Mouse (Mus musculus) midbrain, embryonic 10.5 days (tissue): Measurements from ENCODE around the gene Camta1. TPM values are rescaled to one million over a fixed set of nuclear protein-coding genes. Genes with fewer than 3 reads are reported as not detected.

Experiments
- DNase-seq: peaks from one replicate; pipeline ENCODE4 v3.0.0-alpha.2; 2017; ENCODE audit warnings: low spot score
- H3K27ac ChIP-seq: fragments of 300-500 bp; sonication (generic); replicated peaks from 2 replicates; pipeline ENCODE4 v1.5.1; 2016; ENCODE audit warnings: mild to moderate bottlenecking
- H3K27me3 ChIP-seq: fragments of 300-500 bp; sonication (generic); 2 replicates; pipeline ENCODE4 v1.6.1; 2016; ENCODE audit warnings: low read depth, mild to moderate bottlenecking; ENCODE audit not compliant: poor library complexity, severe bottlenecking
- H3K36me3 ChIP-seq: fragments of 300-500 bp; sonication (generic); 2 replicates; pipeline ENCODE4 v1.6.1; 2016; ENCODE audit warnings: mild to moderate bottlenecking, moderate library complexity
- H3K4me1 ChIP-seq: fragments of 300-500 bp; sonication (generic); 2 replicates; pipeline ENCODE4 v1.6.1; 2016
- H3K4me3 ChIP-seq: fragments of 300-500 bp; sonication (generic); 2 replicates; pipeline ENCODE4 v1.5.1; 2016; ENCODE audit warnings: mild to moderate bottlenecking, moderate library complexity
- H3K9me3 ChIP-seq: fragments of 300-500 bp; sonication (generic); replicated peaks from 2 replicates; pipeline ENCODE4 v1.6.1; 2016; ENCODE audit warnings: mild to moderate bottlenecking
- WGBS: fragments of 180-500 bp; shearing (Covaris S2); methylation state at CpG from one replicate; pipeline ENCODE4 v1.1.7; 2016; 5-methylcytosine and 5-hydroxymethylcytosine counted together
- polyA plus RNA-seq: library from polyadenylated mRNA; unstranded; fragments of >200 nt; fragmentation: Nextera tagmentation; extraction: Ambion mirVana; gene quantifications from 2 replicates; pipeline ENCODE4 v1.2.1, GENCODE M21; 2016

The Camta1 gene
- polyA plus RNA-seq, 1 experiment from 2014 or later = 137 TPM

DNA sequence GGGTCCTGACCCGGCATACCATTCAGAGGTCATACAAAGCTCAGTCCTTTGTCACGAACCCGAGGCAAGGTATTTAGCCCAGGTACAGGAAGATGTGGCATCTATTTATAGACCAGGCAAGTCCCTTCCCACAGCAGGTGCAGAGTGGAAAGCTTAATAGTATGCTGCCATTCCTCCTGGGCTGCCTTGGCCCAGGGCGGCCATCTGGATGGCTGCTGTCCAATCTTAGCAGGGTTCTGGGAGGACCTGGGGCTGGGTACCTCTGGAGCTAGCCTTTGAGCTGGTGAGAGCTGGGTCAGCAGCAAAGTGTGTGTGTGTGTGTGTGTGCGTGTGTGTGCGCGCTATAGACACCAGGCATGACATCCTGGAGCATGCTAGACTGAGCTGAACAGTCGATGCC is 726.2 kb downstream of the Camta1 start:
- Histone ChIP-seq H3K27me3 (peaks cover 70% of the 10 kb centered on the region), H3K4me3 (no peak overlapping the region), H3K9me3 (no peaks in the 10 kb centered on the region), H3K36me3 (no peaks in the 10 kb centered on the region), H3K27ac (no peak overlapping the region), H3K4me1 (peaks cover 42% of the 10 kb centered on the region)
- WGBS = 86% methylated on average over 8 of the region's 8 CpGs
- DNase-seq = no peak

- peaks cover 65% of the 10 kb centered on the region for H3K27me3 ChIP-seq
- no peak overlapping the region for H3K4me3 ChIP-seq
- peaks cover 42% of the 10 kb centered on the region for H3K4me1 ChIP-seq
- H3K36me3 ChIP-seq = no peaks in the 10 kb centered on the region
- peak overlapping the region; percentile 6; the same call in 1 of the 2 replicates for H3K27ac ChIP-seq
- DNase-seq = no peak
- 70% methylated on average over 4 of the region's 4 CpGs for WGBS
- H3K9me3 ChIP-seq = no peaks in the 10 kb centered on the region
Observed at GRCm38 (mm10) chr4:151133760-151134159, 727.9 kb downstream of the Camta1 start.

- H3K4me1 ChIP-seq = peaks cover 42% of the 10 kb centered on the region
- no peak overlapping the region for H3K27ac ChIP-seq
- H3K27me3 ChIP-seq = peaks cover 56% of the 10 kb centered on the region
- WGBS = 80% methylated on average over 9 of the region's 9 CpGs
- H3K9me3 ChIP-seq = no peaks in the 10 kb centered on the region
- no peak overlapping the region for H3K4me3 ChIP-seq
- no peaks in the 10 kb centered on the region for H3K36me3 ChIP-seq
- no peak for DNase-seq
Observed at GRCm38 (mm10) chr4:151132493-151132892, 729.2 kb downstream of the Camta1 start.

GRCm38 (mm10) chr4:151130756-151131490 is 730.8 kb downstream of the Camta1 start:
- Histone ChIP-seq H3K4me1 (peaks cover 56% of the 10 kb centered on the region), H3K27ac (peak overlapping the region; percentile 70), H3K36me3 (peaks cover 13% of the 10 kb centered on the region), H3K9me3 (no peaks in the 10 kb centered on the region), H3K27me3 (peaks cover 47% of the 10 kb centered on the region), H3K4me3 (no peak overlapping the region)
- 69% methylated on average over 9 of the region's 9 CpGs for WGBS
- no peak for DNase-seq

GRCm38 (mm10) chr4:151129725-151130557 is 731.7 kb downstream of the Camta1 start:
- Histone ChIP-seq H3K4me1 (peaks cover 56% of the 10 kb centered on the region), H3K9me3 (no peaks in the 10 kb centered on the region), H3K27me3 (peaks cover 42% of the 10 kb centered on the region), H3K27ac (peak overlapping the region; percentile 100), H3K36me3 (peaks cover 23% of the 10 kb centered on the region), H3K4me3 (peak overlapping the region; percentile 76)
- DNase-seq = no peak
- WGBS = 76% methylated on average over 16 of the region's 16 CpGs

DNA sequence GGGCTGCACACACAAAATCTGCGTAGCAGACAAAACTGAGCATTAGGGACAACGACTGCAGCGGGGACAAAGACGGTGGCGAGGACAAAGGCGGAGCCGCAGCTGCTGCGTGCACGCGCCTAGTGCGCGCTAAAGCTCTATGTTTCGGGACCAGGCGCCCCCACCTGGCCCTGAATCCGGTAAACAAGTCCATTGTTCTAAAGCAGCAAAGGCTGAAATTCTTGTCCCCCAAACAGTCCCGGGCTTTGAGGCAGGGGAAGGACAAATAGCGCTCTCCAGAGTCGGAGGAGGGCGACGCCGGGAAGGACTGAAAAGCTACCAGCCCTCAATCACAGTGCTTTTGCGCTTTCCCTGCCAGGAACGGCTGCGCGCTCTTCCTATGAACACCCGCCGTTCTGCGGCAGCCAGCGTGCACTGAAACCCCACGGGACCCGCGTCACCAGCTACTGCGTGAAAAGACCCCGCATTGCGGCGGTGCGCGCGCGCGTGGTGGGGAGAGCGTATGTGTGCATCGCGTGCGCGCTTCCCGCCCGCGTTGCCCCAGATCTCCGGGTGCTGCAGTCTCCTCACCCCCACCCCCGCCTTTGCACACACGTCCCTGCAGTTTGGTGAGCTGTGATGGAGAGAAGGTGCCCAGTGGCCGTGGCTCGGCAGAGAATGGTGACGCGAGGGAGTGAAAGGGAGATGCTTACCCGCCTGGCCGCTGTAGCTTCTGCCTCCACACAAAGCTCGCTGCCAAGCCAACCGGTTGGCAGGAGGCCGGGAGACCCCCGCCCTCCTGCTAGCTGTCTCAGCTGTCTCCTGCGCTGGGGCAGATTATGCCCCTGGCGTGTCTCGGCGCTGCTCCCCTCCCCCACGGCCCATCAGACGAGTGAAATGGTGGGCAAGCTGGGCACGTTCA is 732.8 kb downstream of the Camta1 start:
- Histone ChIP-seq H3K4me1 (peaks cover 56% of the 10 kb centered on the region), H3K27me3 (peaks cover 34% of the 10 kb centered on the region), H3K4me3 (peak overlapping the region; percentile 76), H3K9me3 (no peaks in the 10 kb centered on the region), H3K36me3 (peaks cover 33% of the 10 kb centered on the region), H3K27ac (peak overlapping the region; percentile 100)
- DNase-seq = peak; percentile 88
- WGBS = under 1% methylated on average over 68 of the region's 69 CpGs

DNA sequence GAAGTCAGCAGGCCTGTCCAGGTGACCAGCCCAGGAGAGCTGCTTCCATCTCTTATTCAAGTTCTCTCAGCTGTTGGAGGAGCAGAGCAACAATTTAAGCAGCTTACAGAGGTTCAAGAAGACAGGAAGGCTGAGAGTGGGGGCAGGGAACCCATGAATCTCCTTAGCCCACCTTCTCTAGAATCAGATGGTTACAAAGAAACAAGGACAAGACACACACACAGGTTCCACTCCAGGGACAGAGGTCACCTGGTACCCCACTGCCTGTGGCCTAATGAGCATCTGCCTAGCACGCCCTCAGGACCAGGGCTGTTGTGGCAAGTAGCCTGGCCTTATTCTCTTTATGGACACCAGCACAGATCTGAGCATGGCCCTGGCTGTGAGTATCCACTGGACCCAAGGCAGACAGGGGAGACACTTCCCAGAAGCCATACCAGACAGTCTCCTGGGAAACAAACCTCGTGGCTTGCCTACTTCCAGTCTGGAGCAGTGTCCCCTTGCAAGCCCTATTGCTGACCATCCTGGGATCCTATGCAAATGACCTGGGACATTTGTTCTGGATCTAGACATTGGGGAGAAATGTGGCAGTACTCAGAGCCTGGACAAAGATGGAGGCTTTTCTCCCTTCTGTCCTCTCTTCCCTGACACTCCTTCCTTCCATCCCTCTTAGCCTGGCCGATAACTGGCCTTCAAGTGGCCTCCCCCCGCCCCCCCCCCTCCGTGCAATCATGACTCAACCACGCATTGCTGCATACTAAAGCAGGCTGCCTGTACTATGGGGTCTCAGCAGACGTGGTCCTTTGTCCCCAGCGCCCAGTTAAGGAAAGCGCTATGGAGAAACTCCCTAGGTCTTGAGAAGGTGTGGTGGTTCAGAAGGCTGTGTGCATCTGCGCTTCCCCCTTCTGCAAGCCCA is 733.8 kb downstream of the Camta1 start:
- peak; percentile 75 for DNase-seq
- Histone ChIP-seq H3K4me3 (peak overlapping the region; percentile 76), H3K27ac (peak overlapping the region; percentile 100), H3K9me3 (no peaks in the 10 kb centered on the region), H3K36me3 (peaks cover 40% of the 10 kb centered on the region), H3K27me3 (peaks cover 27% of the 10 kb centered on the region), H3K4me1 (peaks cover 56% of the 10 kb centered on the region)
- WGBS = 5% methylated on average over 9 of the region's 10 CpGs

- Histone ChIP-seq H3K4me3 (no peak overlapping the region), H3K4me1 (no peaks in the 10 kb centered on the region), H3K36me3 (peaks cover 56% of the 10 kb centered on the region), H3K9me3 (no peaks in the 10 kb centered on the region), H3K27ac (no peak overlapping the region), H3K27me3 (no peaks in the 10 kb centered on the region)
- WGBS = 97% methylated on average over 3 of the region's 3 CpGs
- no peak for DNase-seq
Observed at GRCm38 (mm10) chr4:151118883-151119282, 742.8 kb downstream of the Camta1 start.

- Histone ChIP-seq H3K27ac (no peak overlapping the region), H3K9me3 (no peaks in the 10 kb centered on the region), H3K4me1 (0 out of 2 replicates have a peak, but pooled peaks cover 3% of the 10 kb centered on the region), H3K27me3 (peaks cover 26% of the 10 kb centered on the region), H3K4me3 (no peak overlapping the region), H3K36me3 (peaks cover 17% of the 10 kb centered on the region)
- DNase-seq = no peak
- 88% methylated on average over 7 of the region's 7 CpGs for WGBS
Observed at GRCm38 (mm10) chr4:151114574-151114973, 747.1 kb downstream of the Camta1 start.

DNA sequence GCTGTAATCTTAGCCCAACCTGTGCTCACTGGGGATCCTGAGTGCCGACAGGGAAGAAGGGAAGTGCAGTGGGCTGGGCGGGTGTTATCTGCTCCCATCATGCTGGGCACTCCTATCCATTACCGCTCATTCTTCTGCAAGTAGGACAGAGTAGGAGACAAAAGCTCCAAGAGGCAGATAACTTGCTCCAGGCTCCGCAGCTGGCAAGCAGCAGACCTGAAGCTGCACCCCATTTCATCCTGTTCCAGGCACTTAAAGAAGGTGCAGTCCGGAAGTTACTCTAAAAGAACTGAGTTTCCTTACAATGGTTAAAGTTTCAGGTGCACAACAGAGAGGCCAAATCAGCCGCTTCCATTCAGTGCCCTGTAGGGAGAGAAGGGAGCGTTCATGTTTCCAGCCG is 750.5 kb downstream of the Camta1 start:
- H3K4me1 ChIP-seq = peaks cover 30% of the 10 kb centered on the region
- no peaks in the 10 kb centered on the region for H3K9me3 ChIP-seq
- H3K27ac ChIP-seq = no peak overlapping the region
- H3K4me3 ChIP-seq = no peak overlapping the region
- 69% methylated on average over 8 of the region's 8 CpGs for WGBS
- H3K27me3 ChIP-seq = peaks cover 43% of the 10 kb centered on the region
- DNase-seq = no peak
- H3K36me3 ChIP-seq = peaks cover 4% of the 10 kb centered on the region; the same call in 1 of the 2 replicates

DNA sequence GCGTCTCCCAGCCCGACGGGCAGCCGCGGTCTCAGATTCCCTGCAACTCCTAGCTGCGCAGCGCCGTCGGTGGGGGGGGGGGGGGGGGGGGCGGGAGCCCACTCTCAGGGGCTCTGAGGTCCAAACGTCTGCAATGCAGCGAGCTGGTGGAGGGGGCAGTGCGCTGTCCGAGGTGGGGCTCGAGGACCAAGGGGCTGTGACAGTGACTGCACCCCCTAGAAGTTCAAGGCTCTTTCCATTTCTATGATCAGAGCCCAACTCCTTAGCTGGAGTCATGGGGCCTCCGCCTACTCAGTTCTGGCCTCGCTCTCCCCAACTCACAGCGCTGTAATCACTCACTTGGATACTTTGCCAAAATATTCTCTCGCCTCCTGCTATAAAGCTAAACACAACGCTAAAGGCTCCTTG is 752.8 kb downstream of the Camta1 start:
- no peaks in the 10 kb centered on the region for H3K9me3 ChIP-seq
- no peak for DNase-seq
- H3K27ac ChIP-seq = peak overlapping the region; percentile 97
- peaks cover 43% of the 10 kb centered on the region for H3K27me3 ChIP-seq
- H3K36me3 ChIP-seq = peaks cover 8% of the 10 kb centered on the region
- H3K4me3 ChIP-seq = peak overlapping the region; percentile 87
- WGBS = 7% methylated on average over 15 of the region's 20 CpGs
- H3K4me1 ChIP-seq = peaks cover 41% of the 10 kb centered on the region
